Mouse (Mus musculus) erythroblast, embryonic 14.5 days (primary cell): Measurements from ENCODE around the gene Pitpnm1. TPM values are rescaled to one million over a fixed set of nuclear protein-coding genes. Genes with fewer than 3 reads are reported as not detected.
"Not testable (repeated sequence)": the region's sequence is repeated elsewhere in the genome, so short reads cannot be mapped to it uniquely, and the experiment has no call there.

Source experiments
- H3K27me3 ChIP-seq: 2 replicates; pipeline ENCODE4 v1.6.1; 2012; ENCODE audit warnings: inconsistent platforms; ENCODE audit not compliant: control insufficient read depth
- H3K36me3 ChIP-seq: 2 replicates; pipeline ENCODE4 v1.6.1; 2012; ENCODE audit warnings: mild to moderate bottlenecking, inconsistent platforms; ENCODE audit not compliant: control insufficient read depth
- H3K4me1 ChIP-seq: 2 replicates; pipeline ENCODE4 v1.6.1; 2012; ENCODE audit warnings: inconsistent platforms; ENCODE audit not compliant: control insufficient read depth
- H3K4me3 ChIP-seq: replicated peaks from 2 replicates; pipeline ENCODE3; 2012; ENCODE audit warnings: moderate library complexity, mild to moderate bottlenecking, inconsistent platforms
- H3K9me3 ChIP-seq: 2 replicates; pipeline ENCODE4 v1.6.1; 2012; ENCODE audit warnings: low read length, inconsistent platforms, mixed read lengths; ENCODE audit not compliant: control insufficient read depth
- GATA1 ChIP-seq: IDR thresholded peaks from 2 replicates; pipeline ENCODE4 v1.6.1; 2012; ENCODE audit warnings: low read length, inconsistent platforms, mixed read lengths
- TAL1 ChIP-seq: IDR thresholded peaks from 3 replicates; pipeline ENCODE4 v1.6.1; 2012; ENCODE audit warnings: low read length, inconsistent platforms, mixed read lengths
- polyA plus RNA-seq: library from polyadenylated mRNA; stranded (reverse); fragments of >175 nt; gene quantifications from 2 replicates; pipeline ENCODE4 v1.2.3, GENCODE M21; 2012

Pitpnm1 gene
- polyA plus RNA-seq, 1 experiment, result 0.94 TPM

DNA sequence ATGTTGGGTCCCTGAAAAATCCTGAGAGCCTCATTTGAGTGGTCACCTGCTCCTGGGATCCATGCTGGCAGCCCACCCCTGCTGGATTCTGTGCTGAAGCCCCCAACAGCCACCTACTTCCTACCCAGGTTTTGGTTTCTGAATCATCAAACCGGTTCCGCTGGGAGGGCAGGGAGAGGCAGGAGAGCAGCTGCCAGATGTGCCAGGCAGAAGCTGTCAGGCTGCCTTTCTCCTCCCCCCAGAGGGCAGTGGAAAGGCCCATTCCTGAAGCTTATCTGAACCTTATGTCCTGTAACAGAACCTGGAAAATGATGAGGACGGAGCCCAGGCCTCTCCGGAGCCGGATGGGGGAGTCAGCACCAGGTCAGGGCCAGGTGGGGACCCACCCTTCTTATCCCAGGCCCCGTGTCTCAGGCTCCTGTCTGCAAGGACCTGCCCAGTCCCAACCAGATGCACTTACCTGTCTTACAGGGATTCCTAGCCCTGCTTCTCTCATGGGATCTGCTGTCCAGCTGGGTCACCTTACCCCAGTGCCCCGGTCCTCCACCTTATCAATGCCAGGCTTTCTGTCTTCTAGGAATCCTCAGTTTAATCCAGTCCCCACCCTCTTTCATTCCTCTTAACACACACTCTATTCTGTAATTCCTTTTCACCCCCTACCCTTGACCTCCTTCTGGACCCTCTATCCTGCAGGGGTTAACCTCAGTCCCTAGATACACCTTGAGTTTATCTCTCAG lies 27.1 kb downstream of the Pitpnm1 start:
- Histone ChIP-seq H3K9me3 (peaks cover 2% of the 10 kb centered on the region), H3K27me3 (no peaks in the 10 kb centered on the region), H3K4me1 (peaks cover 89% of the 10 kb centered on the region), H3K4me3 (peak overlapping the region; percentile 86), H3K36me3 (peaks cover 53% of the 10 kb centered on the region)
- TF ChIP-seq GATA1, result no peak
- TF ChIP-seq TAL1, result no peak

DNA sequence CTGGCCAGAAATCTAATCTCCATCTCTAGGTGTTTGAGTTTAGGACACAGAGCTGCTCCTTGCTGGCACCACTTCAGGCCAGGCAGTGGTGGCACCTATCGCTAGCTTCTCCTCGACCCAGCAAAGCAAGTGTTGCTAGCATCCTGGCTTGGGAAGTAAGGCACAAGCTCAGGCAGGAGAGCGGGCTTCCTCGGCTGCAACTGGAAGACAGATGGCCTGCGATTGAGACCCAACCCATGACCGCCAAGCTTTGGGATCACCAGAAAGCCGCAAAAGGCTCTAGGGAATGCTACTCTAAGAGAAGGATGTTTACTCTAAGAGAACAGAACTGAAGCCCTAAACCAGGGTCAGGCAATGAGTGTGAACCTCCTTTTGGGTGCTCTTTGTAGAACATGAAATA lies 29.7 kb downstream of the Pitpnm1 start:
- TF ChIP-seq TAL1 (no peak), GATA1 (no peak)
- H3K4me1 ChIP-seq, result peaks cover 81% of the 10 kb centered on the region
- peaks cover 74% of the 10 kb centered on the region for H3K36me3 ChIP-seq
- no peaks in the 10 kb centered on the region for H3K27me3 ChIP-seq
- peak overlapping the region; percentile 84 for H3K4me3 ChIP-seq
- H3K9me3 ChIP-seq, result peaks cover 2% of the 10 kb centered on the region

DNA sequence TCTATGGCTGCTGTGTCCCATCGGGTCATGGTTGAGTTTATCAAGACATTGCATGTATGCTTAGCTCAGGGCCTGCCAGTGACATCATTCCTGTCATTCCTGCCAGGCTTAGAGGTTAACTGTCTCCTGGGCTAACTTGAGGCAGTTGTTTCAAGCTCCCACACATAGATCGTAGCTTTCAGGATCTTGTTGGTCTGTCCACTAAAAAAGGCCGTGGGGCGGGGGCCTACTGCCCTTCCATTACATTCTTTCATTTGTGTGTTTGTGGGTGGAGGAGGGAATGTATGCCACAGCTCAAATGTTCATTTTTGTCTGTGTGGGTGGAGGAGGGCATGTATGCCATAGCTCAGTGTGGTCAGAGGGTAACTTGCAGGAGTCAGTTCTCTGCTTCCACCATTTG lies 30.3 kb downstream of the Pitpnm1 start:
- peaks cover 77% of the 10 kb centered on the region for H3K36me3 ChIP-seq
- peaks cover 80% of the 10 kb centered on the region for H3K4me1 ChIP-seq
- H3K27me3 ChIP-seq, result no peaks in the 10 kb centered on the region
- TF ChIP-seq TAL1 (no peak), GATA1 (no peak)
- peak overlapping the region; percentile 84 for H3K4me3 ChIP-seq
- H3K9me3 ChIP-seq, result peaks cover 2% of the 10 kb centered on the region

DNA sequence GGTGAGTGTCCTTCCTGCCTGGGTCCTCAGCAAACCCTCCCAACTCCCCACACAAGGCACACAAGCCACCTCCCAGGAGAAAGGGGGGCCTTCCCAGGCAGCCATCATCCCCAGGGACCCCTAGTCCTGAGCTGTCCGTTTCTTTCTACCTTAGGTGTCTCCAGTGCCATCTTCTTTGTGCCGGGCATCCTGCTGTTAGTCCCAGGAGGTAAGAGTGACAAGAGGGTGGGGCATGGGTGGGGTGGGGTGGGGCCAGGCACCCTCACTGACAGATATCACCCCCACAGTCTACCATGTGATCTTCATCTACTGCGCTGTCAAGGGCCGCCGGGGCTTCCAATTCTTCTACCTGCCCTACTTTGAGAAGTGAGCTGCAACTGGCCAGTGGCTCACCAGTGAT lies 31.3 kb downstream of the Pitpnm1 start:
- TF ChIP-seq GATA1, result no peak
- TF ChIP-seq TAL1, result no peak
- Histone ChIP-seq H3K36me3 (peaks cover 78% of the 10 kb centered on the region), H3K4me1 (peaks cover 85% of the 10 kb centered on the region), H3K4me3 (peak overlapping the region; percentile 84), H3K9me3 (peaks cover 2% of the 10 kb centered on the region), H3K27me3 (no peaks in the 10 kb centered on the region)

DNA sequence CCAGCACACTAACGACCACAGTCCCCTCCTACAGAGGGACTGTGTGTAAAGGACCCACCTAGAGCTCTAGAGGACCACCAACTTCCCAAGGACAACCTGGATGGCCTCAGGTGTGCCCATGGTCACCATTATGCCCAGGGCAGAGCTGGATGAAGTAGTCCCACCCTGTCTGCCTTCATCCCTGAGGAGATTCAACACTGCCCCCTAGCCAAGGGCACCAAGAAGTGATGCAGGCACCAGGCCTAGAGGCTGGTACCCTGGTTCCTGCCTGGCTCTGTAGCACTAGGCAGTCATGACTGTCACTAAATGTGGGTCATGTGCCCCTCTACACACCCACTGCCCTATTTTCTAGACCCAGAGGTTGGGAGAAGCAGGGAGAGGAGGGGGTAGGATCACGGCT lies 32.0 kb downstream of the Pitpnm1 start:
- TF ChIP-seq TAL1 (no peak), GATA1 (no peak)
- H3K4me3 ChIP-seq, result peak overlapping the region; percentile 84
- peaks cover 2% of the 10 kb centered on the region for H3K9me3 ChIP-seq
- H3K27me3 ChIP-seq, result peaks cover 2% of the 10 kb centered on the region; the same call in 1 of the 2 replicates
- peaks cover 83% of the 10 kb centered on the region for H3K4me1 ChIP-seq
- peaks cover 76% of the 10 kb centered on the region for H3K36me3 ChIP-seq

DNA sequence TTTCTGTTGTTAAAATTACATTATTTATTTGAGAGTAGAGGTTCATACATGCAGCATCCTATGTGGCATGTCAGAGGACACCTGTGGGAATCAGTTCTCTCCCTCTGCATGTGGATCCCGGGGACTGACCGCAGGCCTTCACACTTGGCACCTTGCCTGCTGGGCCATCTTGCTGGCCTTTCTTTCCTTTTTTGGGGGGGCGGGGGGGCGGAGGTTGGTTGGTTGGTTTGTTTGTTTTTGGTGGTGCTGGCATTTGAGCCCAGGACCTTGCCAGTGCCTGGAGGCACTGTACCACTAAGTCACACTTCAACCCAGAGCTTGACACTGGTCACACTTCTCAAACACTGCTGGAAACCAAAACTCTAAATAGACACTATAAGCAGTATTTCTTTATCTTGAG lies 34.6 kb downstream of the Pitpnm1 start:
- Histone ChIP-seq H3K9me3 (no peaks in the 10 kb centered on the region), H3K4me1 (peaks cover 67% of the 10 kb centered on the region), H3K36me3 (peaks cover 50% of the 10 kb centered on the region), H3K27me3 (peaks cover 13% of the 10 kb centered on the region), H3K4me3 (no peak overlapping the region)
- TF ChIP-seq TAL1, result no peak
- TF ChIP-seq GATA1, result no peak

DNA sequence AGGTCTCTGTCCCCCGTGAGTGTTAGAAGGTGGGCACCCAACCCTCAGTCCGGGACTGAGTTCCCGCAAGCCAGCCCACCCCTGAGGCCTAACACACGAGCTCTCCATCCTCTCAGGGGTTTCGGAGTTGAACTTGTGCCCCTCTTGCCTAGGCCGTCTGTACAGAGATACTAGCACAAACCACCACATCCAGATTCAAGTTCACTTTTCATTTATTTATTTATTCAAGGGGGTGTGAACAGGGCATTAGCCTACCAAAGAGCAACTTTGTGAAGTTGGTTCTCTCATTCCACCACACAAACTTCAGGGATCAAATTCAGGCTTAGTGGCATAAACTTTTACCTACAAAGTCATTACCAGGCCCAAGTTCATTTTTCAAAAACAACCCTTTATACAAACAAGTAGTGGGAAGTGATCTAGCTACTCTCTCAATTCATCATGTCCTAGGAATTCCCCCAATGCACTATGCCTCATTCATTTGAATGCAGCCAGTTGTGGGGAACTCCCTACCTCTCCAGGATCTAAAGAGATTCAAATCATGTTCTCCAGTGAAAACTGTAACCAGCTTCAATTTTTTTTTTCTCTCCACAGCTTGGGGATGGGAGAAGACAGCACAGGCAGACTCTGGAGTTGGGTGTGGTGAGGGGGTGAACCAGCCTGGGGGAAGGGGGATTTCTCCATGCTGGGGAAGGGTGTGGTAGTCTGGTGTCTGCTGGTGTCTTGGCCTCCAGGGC lies 35.6 kb downstream of the Pitpnm1 start:
- H3K4me3 ChIP-seq, H3K9me3 ChIP-seq: not testable (repeated sequence)
- peaks cover 56% of the 10 kb centered on the region for H3K4me1 ChIP-seq
- peaks cover 22% of the 10 kb centered on the region for H3K27me3 ChIP-seq
- peaks cover 40% of the 10 kb centered on the region for H3K36me3 ChIP-seq

DNA sequence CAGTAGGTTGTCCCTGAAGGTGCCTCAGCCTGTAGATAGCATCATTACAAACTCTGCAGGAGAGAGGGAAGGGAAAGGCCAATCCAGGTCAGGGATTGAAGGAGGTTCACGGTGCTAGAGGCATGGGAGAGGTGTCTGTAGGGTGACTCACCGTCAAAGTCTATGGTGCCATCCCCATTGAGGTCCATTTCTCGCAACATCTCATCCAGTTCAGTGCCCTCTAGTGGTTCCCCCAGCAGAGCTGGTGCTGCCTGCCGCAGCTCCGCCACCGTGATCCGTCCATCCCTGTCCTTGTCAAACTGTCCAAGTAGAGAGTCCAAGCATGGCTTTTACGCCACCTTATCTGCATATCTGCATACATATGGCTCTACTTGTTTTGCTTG lies 36.2 kb downstream of the Pitpnm1 start:
- H3K4me1 ChIP-seq, result peaks cover 51% of the 10 kb centered on the region
- H3K9me3 ChIP-seq, result not testable (repeated sequence)
- peaks cover 35% of the 10 kb centered on the region for H3K36me3 ChIP-seq
- H3K27me3 ChIP-seq, result peaks cover 24% of the 10 kb centered on the region
- H3K4me3 ChIP-seq, result peak overlapping the region; percentile 36

DNA sequence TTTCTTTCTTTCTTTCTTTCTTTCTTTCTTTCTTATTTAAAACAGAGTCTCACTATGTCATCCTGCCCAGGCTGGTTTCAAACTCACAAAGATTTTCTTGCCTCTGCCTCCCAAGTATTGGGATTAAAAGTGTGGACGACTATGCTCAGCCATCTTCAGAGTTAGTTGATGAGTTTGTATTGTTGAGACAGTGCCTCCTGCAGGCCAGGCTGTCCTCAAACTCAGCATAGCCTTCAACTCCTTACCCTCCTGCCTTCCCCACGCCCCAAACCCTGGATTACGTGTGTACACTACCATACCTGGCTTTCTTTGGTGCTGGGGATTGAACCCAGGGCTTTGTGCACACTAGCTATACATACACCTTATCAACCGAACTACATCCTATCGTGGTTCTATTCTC lies 36.7 kb downstream of the Pitpnm1 start:
- peaks cover 26% of the 10 kb centered on the region for H3K27me3 ChIP-seq
- TF ChIP-seq TAL1 (no peak), GATA1 (no peak)

More for the DNA sequence above, 36.7 kb downstream of the Pitpnm1 start:
- H3K36me3 ChIP-seq, result peaks cover 30% of the 10 kb centered on the region
- peaks cover 46% of the 10 kb centered on the region for H3K4me1 ChIP-seq
- no peaks in the 10 kb centered on the region for H3K9me3 ChIP-seq
- H3K4me3 ChIP-seq, result no peak overlapping the region
